Mouse (Mus musculus) embryonic facial prominence, embryonic 10.5 days (tissue): ENCODE measurements around the gene Kcnk3. TPM values are rescaled to one million over a fixed set of nuclear protein-coding genes. Genes with fewer than 3 reads are reported as not detected.

Source experiments
- DNase-seq: peaks from one replicate; pipeline ENCODE4 v3.0.0-alpha.2; 2017; ENCODE audit warnings: low spot score
- H3K27ac ChIP-seq: fragments of 300-500 bp; sonication (generic); replicated peaks from 2 replicates; pipeline ENCODE4 v1.5.1; 2016; ENCODE audit warnings: mild to moderate bottlenecking
- H3K27me3 ChIP-seq: fragments of 300-500 bp; sonication (generic); replicated peaks from 2 replicates; pipeline ENCODE4 v1.6.1; 2016; ENCODE audit warnings: low read depth, mild to moderate bottlenecking; ENCODE audit not compliant: poor library complexity, severe bottlenecking
- H3K36me3 ChIP-seq: fragments of 300-500 bp; sonication (generic); replicated peaks from 2 replicates; pipeline ENCODE4 v1.6.1; 2016; ENCODE audit warnings: mild to moderate bottlenecking, moderate library complexity
- H3K4me1 ChIP-seq: fragments of 300-500 bp; sonication (generic); 2 replicates; pipeline ENCODE4 v1.6.1; 2016
- H3K4me3 ChIP-seq: fragments of 300-500 bp; sonication (generic); 2 replicates; pipeline ENCODE4 v1.5.1; 2016; ENCODE audit warnings: mild to moderate bottlenecking, moderate library complexity
- H3K9me3 ChIP-seq: fragments of 300-500 bp; sonication (generic); 2 replicates; pipeline ENCODE4 v1.6.1; 2016; ENCODE audit warnings: mild to moderate bottlenecking
- WGBS: fragments of 180-500 bp; shearing (Covaris S2); methylation state at CpG from one replicate; pipeline ENCODE4 v1.1.7; 2016; 5-methylcytosine and 5-hydroxymethylcytosine counted together
- polyA plus RNA-seq: library from polyadenylated mRNA; unstranded; fragments of >200 nt; fragmentation: Nextera tagmentation; extraction: Ambion mirVana; gene quantifications from 2 replicates; pipeline ENCODE4 v1.2.1, GENCODE M21; 2016

Gene Kcnk3
- polyA plus RNA-seq, 1 experiment from 2014 or later: 0.26 TPM

GRCm38 (mm10) chr5:30628511-30628910, 40.5 kb downstream of the Kcnk3 start:
- H3K36me3 ChIP-seq: no peaks in the 10 kb centered on the region
- peaks cover 24% of the 10 kb centered on the region for H3K27me3 ChIP-seq
- 79% methylated on average over 3 of the region's 3 CpGs for WGBS
- H3K9me3 ChIP-seq: no peaks in the 10 kb centered on the region
- no peak overlapping the region for H3K4me3 ChIP-seq
- no peak overlapping the region for H3K27ac ChIP-seq
- no peak for DNase-seq
- peaks cover 7% of the 10 kb centered on the region for H3K4me1 ChIP-seq

GRCm38 (mm10) chr5:30630401-30630800, 42.4 kb downstream of the Kcnk3 start:
- DNase-seq: no peak
- no peak overlapping the region for H3K4me3 ChIP-seq
- no peaks in the 10 kb centered on the region; the same call in 1 of the 2 replicates for H3K4me1 ChIP-seq
- no peaks in the 10 kb centered on the region for H3K9me3 ChIP-seq
- 80% methylated on average over 6 of the region's 6 CpGs for WGBS
- no peaks in the 10 kb centered on the region for H3K36me3 ChIP-seq
- H3K27ac ChIP-seq: no peak overlapping the region
- peaks cover 5% of the 10 kb centered on the region; the same call in 1 of the 2 replicates for H3K27me3 ChIP-seq

GRCm38 (mm10) chr5:30632134-30632533, 44.2 kb downstream of the Kcnk3 start:
- H3K9me3 ChIP-seq: no peaks in the 10 kb centered on the region
- 0 out of 2 replicates have a peak, but pooled peaks cover 10% of the 10 kb centered on the region for H3K27me3 ChIP-seq
- H3K36me3 ChIP-seq: no peaks in the 10 kb centered on the region
- no peak for DNase-seq
- H3K4me3 ChIP-seq: no peak overlapping the region
- WGBS: 61% methylated on average over 1 of the region's 1 CpGs
- H3K27ac ChIP-seq: no peak overlapping the region
- no peaks in the 10 kb centered on the region; the same call in 1 of the 2 replicates for H3K4me1 ChIP-seq

- 0 out of 2 replicates have a peak, but pooled peaks cover 10% of the 10 kb centered on the region for H3K27me3 ChIP-seq
- no peak overlapping the region for H3K27ac ChIP-seq
- no peaks in the 10 kb centered on the region for H3K9me3 ChIP-seq
- no peaks in the 10 kb centered on the region for H3K36me3 ChIP-seq
- DNase-seq: no peak
- no peak overlapping the region for H3K4me3 ChIP-seq
- 48% methylated on average over 7 of the region's 7 CpGs for WGBS
- no peaks in the 10 kb centered on the region for H3K4me1 ChIP-seq
These were observed 49.0 kb downstream of the Kcnk3 start for GRCm38 (mm10) chr5:30636994-30637393.

- 4% methylated on average over 6 of the region's 6 CpGs for WGBS
- DNase-seq: peak; percentile 82
These were observed 50.1 kb downstream of the Kcnk3 start for GRCm38 (mm10) chr5:30638041-30638440.

GRCm38 (mm10) chr5:30643477-30644179, 55.7 kb downstream of the Kcnk3 start:
- Histone ChIP-seq H3K27ac (no peak overlapping the region), H3K9me3 (no peaks in the 10 kb centered on the region), H3K4me1 (peaks cover 11% of the 10 kb centered on the region), H3K4me3 (no peak overlapping the region), H3K36me3 (no peaks in the 10 kb centered on the region), H3K27me3 (no peaks in the 10 kb centered on the region)
- WGBS: 73% methylated on average over 5 of the region's 5 CpGs
- no peak for DNase-seq

More at GRCm38 (mm10) chr5:30638041-30638440, 50.1 kb downstream of the Kcnk3 start:
- Histone ChIP-seq H3K36me3 (no peaks in the 10 kb centered on the region), H3K9me3 (no peaks in the 10 kb centered on the region), H3K27me3 (0 out of 2 replicates have a peak, but pooled peaks cover 10% of the 10 kb centered on the region), H3K4me1 (no peaks in the 10 kb centered on the region), H3K27ac (no peak overlapping the region), H3K4me3 (no peak overlapping the region)

GRCm38 (mm10) chr5:30646036-30646435, 58.1 kb downstream of the Kcnk3 start:
- 80% methylated on average over 2 of the region's 2 CpGs for WGBS
- Histone ChIP-seq H3K36me3 (0 out of 2 replicates have a peak, but pooled peaks cover 2% of the 10 kb centered on the region), H3K4me3 (no peak overlapping the region), H3K27ac (no peak overlapping the region), H3K9me3 (no peaks in the 10 kb centered on the region), H3K4me1 (peaks cover 23% of the 10 kb centered on the region), H3K27me3 (no peaks in the 10 kb centered on the region)
- no peak for DNase-seq

- no peaks in the 10 kb centered on the region for H3K9me3 ChIP-seq
- H3K4me3 ChIP-seq: peak overlapping the region; percentile 92
- H3K36me3 ChIP-seq: 0 out of 2 replicates have a peak, but pooled peaks cover 11% of the 10 kb centered on the region
- H3K4me1 ChIP-seq: peaks cover 23% of the 10 kb centered on the region
- DNase-seq: no peak
- WGBS: 21% methylated on average over 9 of the region's 9 CpGs
- no peaks in the 10 kb centered on the region for H3K27me3 ChIP-seq
- peak overlapping the region; percentile 82 for H3K27ac ChIP-seq
These were observed 59.4 kb downstream of the Kcnk3 start for GRCm38 (mm10) chr5:30647396-30647795.

GRCm38 (mm10) chr5:30647815-30648560, 60.0 kb downstream of the Kcnk3 start, which contains the start of gene Slc35f6:
TSS of gene Slc35f6 (plus strand) at chr5:30647933.
- no peaks in the 10 kb centered on the region for H3K27me3 ChIP-seq
- WGBS: under 1% methylated on average over 38 of the region's 38 CpGs
- peak; percentile 93 for DNase-seq
- no peaks in the 10 kb centered on the region for H3K9me3 ChIP-seq
- H3K4me3 ChIP-seq: peak within 1 kb of the TSS; percentile 92
- 0 out of 2 replicates have a peak, but pooled peaks cover 11% of the 10 kb centered on the region for H3K36me3 ChIP-seq
- peak within 1 kb of the TSS; percentile 82 for H3K27ac ChIP-seq
- H3K4me1 ChIP-seq: peaks cover 23% of the 10 kb centered on the region

- no peak overlapping the region for H3K27ac ChIP-seq
- H3K4me1 ChIP-seq: peaks cover 23% of the 10 kb centered on the region
- 69% methylated on average over 4 of the region's 4 CpGs for WGBS
- H3K9me3 ChIP-seq: no peaks in the 10 kb centered on the region
- no peaks in the 10 kb centered on the region for H3K27me3 ChIP-seq
- H3K4me3 ChIP-seq: no peak overlapping the region
- DNase-seq: no peak
- H3K36me3 ChIP-seq: peaks cover 13% of the 10 kb centered on the region; the same call in 1 of the 2 replicates
These were observed 61.6 kb downstream of the Kcnk3 start for GRCm38 (mm10) chr5:30649558-30649957.

GRCm38 (mm10) chr5:30650756-30651155, 62.8 kb downstream of the Kcnk3 start:
- Histone ChIP-seq H3K36me3 (peaks cover 25% of the 10 kb centered on the region), H3K4me1 (peaks cover 23% of the 10 kb centered on the region), H3K27ac (no peak overlapping the region), H3K4me3 (no peak overlapping the region), H3K27me3 (no peaks in the 10 kb centered on the region), H3K9me3 (no peaks in the 10 kb centered on the region)
- no peak for DNase-seq
- WGBS: 76% methylated on average over 3 of the region's 3 CpGs

GRCm38 (mm10) chr5:30651554-30651953, 63.6 kb downstream of the Kcnk3 start:
- Histone ChIP-seq H3K27me3 (no peaks in the 10 kb centered on the region), H3K36me3 (peaks cover 33% of the 10 kb centered on the region), H3K9me3 (no peaks in the 10 kb centered on the region), H3K27ac (no peak overlapping the region), H3K4me3 (no peak overlapping the region), H3K4me1 (peaks cover 23% of the 10 kb centered on the region)
- WGBS: 91% methylated on average over 3 of the region's 3 CpGs
- no peak for DNase-seq
